Mouse (Mus musculus): ENCODE measurements around the gene Bahcc1. TPM values are rescaled to one million over a fixed set of nuclear protein-coding genes. Genes with fewer than 3 reads are reported as not detected.

The Bahcc1 gene
- polyA plus RNA-seq, 2 experiments: 14.0 to 22.9 TPM

DNA sequence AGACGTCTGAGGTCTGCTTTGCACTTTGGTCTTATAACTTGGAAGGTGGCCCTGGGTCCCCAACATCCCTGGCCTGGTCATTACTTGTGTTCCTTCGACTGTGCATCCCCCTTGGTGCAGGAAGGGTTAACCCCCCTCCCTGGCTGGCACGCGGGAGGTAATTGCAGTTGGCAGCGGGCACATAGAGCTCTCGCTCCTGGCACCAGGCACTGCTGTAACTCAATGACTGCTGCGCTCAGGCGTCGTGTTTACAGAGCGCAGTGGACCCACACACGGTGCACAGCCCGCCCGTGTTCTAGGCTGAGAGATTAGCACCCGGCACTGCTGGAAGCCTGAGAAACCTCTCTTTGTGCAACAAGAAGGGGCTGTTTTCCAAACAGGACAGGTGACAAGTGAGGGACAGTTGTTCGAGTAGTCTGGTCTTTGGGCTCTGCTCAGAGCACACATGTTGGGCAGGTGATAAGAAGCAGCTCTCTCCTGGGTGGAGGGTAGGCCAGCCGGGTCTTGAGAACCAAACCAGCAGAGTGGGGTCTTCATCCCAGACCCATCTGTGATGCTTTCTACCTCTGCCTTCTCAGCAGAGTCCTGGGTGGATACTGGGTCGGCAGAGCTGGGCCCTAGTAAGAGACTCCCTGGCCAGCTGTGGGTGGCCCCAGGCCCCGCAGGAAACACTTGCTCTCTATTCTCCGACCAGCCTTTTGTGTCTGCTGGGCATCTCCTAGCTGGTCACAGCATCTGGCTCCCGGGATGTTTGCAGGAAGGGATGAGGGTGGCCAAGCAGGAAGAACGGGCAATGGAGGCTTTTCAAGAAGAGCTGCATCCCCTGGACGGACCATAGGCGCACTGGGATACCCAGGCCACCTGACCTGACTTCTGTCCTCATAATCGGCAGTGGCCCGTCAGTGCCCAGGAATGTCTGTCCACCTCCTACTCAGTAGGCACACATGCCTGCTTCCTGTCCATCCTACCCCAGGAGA lies 27.3 kb downstream of the Bahcc1 start:
- Histone ChIP-seq H3K4me3 (replicated peaks; ENCODE audit: low read length) (no peak overlapping the region), H3K27ac (replicated peaks; ENCODE audit: low read depth, low read length) (no peak overlapping the region), H3K4me2 (replicated peaks; ENCODE audit: low read depth, low read length, severe bottlenecking) (no peak overlapping the region; the same call in 1 of the 2 replicates), H3K36me3 (ENCODE audit: control insufficient read depth, insufficient read depth, low read length) (no peaks in the 10 kb centered on the region), H3K9me3 (ENCODE audit: control insufficient read depth, low read length) (no peaks in the 10 kb centered on the region), H3K4me1 (ENCODE audit: control insufficient read depth, insufficient read depth, low read length) (peaks cover 92% of the 10 kb centered on the region), H3K27me3 (ENCODE audit: control insufficient read depth, insufficient read depth, low read length) (no peaks in the 10 kb centered on the region), H3K9ac (ENCODE audit: low read depth, low read length, severe bottlenecking) (no peak overlapping the region)
- ATAC-seq (ENCODE audit: low FRiP score, low read depth) (no peak), DNase-seq (ENCODE audit: low spot score) (peak; percentile 64)
- 48% methylated on average over 25 of the region's 25 CpGs for WGBS
- TF ChIP-seq POLR2A (IDR thresholded peaks at IDR 0.05; ENCODE audit: borderline replicate concordance, extremely low read depth, insufficient read depth, insufficient read length): no peak

DNA sequence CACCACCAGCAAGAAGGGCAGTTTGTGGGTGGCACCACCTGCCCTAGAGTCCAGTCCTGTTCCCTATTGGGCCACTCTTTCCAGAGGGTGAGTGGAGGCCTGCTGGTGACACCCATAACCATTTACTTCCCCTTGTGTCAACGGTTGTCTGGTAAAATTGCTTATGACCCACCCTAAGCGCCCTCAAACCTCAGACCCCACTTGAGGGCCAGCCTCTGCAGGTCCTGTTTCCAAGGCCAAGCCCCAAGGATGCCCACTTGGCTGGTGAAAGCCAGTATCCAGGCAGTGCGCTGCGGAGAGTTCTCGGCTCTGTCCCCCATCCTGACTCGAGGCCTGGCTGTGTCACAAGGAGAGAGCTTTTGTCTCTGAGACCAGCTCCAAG lies 28.0 kb downstream of the Bahcc1 start:
- H3K36me3 ChIP-seq (ENCODE audit: control insufficient read depth, insufficient read depth, low read length): no peaks in the 10 kb centered on the region
- H3K9ac ChIP-seq (ENCODE audit: low read depth, low read length, severe bottlenecking): no peak overlapping the region; the same call in 1 of the 2 replicates
- H3K4me2 ChIP-seq (replicated peaks; ENCODE audit: low read depth, low read length, severe bottlenecking): no peak overlapping the region
- no peak overlapping the region for H3K4me3 ChIP-seq (replicated peaks; ENCODE audit: low read length)
- ATAC-seq (ENCODE audit: low FRiP score, low read depth): no peak
- peaks cover 92% of the 10 kb centered on the region for H3K4me1 ChIP-seq (ENCODE audit: control insufficient read depth, insufficient read depth, low read length)
- DNase-seq (ENCODE audit: low spot score): no peak
- H3K9me3 ChIP-seq (ENCODE audit: control insufficient read depth, low read length): no peaks in the 10 kb centered on the region
- no peaks in the 10 kb centered on the region for H3K27me3 ChIP-seq (ENCODE audit: control insufficient read depth, insufficient read depth, low read length)
- 78% methylated on average over 6 of the region's 6 CpGs for WGBS
- TF ChIP-seq POLR2A (IDR thresholded peaks at IDR 0.05; ENCODE audit: borderline replicate concordance, extremely low read depth, insufficient read depth, insufficient read length): no peak
- H3K27ac ChIP-seq (replicated peaks; ENCODE audit: low read depth, low read length): no peak overlapping the region

DNA sequence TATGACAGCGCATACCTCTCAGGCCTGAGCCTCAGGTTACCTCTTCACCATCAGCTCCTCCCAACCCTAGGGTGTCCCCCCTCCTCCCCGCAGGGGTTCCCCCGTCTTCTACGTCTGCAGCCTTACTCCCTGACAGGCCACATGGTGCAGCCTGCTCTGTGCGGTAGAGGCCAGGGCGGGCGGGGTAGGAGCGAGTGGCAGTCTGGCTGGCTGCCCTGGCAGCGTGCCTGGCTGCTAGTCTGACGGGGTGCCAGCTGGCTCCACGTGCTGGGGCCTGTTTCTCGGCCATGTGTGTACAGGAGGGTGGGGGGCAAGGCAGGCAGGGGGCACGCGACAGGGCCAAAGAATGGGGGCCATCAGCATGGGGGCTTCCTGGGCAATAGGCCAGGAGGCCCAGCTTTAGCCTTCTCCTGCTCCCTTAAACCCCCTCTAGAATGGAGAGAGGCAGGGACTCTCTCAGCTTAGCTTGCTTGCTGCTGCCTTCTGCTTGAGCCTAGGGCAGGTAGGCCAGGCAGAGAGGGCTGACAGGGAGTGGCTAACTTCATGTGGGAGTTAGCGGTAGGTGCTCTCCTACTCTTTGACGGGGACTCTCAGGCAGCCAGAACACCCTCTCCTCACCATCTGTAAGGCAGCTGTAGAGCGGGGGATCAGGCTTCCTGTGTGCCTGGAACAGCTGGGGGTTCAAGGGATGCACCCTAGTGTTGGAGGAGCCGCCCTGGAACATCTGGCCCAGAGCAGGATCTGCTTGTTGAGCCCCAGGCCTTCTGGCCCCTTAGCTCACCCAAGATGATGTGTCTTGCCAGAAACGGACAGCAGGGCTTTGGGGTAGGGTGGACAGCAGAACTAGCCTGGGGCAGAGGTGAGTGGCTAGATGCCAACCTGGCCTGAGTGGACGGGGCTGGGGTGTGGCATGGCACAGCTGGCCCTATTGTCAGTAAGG lies 28.9 kb downstream of the Bahcc1 start:
- H3K4me1 ChIP-seq (ENCODE audit: control insufficient read depth, insufficient read depth, low read length): peaks cover 89% of the 10 kb centered on the region
- ATAC-seq (ENCODE audit: low FRiP score, low read depth) (peak; percentile 81), DNase-seq (ENCODE audit: low spot score) (peak; percentile 95)
- 0 out of 2 replicates have a peak overlapping the region, but pooled peaks have one; percentile 8 for H3K4me3 ChIP-seq (replicated peaks; ENCODE audit: low read length)
- no peak overlapping the region for H3K9ac ChIP-seq (ENCODE audit: low read depth, low read length, severe bottlenecking)
- H3K36me3 ChIP-seq (ENCODE audit: control insufficient read depth, insufficient read depth, low read length): no peaks in the 10 kb centered on the region
- H3K4me2 ChIP-seq (replicated peaks; ENCODE audit: low read depth, low read length, severe bottlenecking): peak overlapping the region; percentile 30
- TF ChIP-seq POLR2A (IDR thresholded peaks at IDR 0.05; ENCODE audit: borderline replicate concordance, extremely low read depth, insufficient read depth, insufficient read length): no peak
- no peaks in the 10 kb centered on the region for H3K9me3 ChIP-seq (ENCODE audit: control insufficient read depth, low read length)
- peak overlapping the region; percentile 61; the same call in 1 of the 2 replicates for H3K27ac ChIP-seq (replicated peaks; ENCODE audit: low read depth, low read length)
- H3K27me3 ChIP-seq (ENCODE audit: control insufficient read depth, insufficient read depth, low read length): no peaks in the 10 kb centered on the region
- WGBS: 11% methylated on average over 20 of the region's 20 CpGs

DNA sequence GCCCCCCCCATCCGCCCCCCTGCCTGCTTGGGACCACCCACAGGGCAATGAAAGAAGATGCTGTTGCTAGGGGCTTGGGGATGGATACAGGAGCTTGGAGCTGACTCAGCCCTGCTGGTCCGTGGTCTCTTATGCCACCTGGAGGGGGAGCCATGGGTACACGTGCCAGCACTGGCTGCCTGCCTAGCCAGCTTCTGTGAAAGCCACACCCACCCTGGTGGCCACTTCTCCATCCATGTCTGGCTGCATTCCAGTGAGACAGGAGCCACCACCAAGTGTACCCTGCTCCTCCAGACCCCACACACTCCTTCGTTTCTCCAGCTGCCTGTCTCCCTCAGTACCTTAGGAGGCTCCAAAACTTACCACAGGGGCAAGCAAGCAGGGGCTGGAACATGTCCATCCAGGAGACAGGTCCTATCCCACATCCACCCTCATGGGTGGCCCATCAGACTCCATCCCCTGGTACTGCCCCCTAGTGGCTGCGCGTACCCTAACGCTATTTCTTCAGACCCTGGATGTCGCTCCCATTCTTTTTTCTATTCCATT lies 29.7 kb downstream of the Bahcc1 start:
- Histone ChIP-seq H3K36me3 (ENCODE audit: control insufficient read depth, insufficient read depth, low read length) (no peaks in the 10 kb centered on the region; the same call in 1 of the 2 replicates), H3K4me3 (replicated peaks; ENCODE audit: low read length) (no peak overlapping the region), H3K9me3 (ENCODE audit: control insufficient read depth, low read length) (no peaks in the 10 kb centered on the region), H3K9ac (ENCODE audit: low read depth, low read length, severe bottlenecking) (no peak overlapping the region), H3K4me2 (replicated peaks; ENCODE audit: low read depth, low read length, severe bottlenecking) (peak overlapping the region; percentile 30), H3K27ac (replicated peaks; ENCODE audit: low read depth, low read length) (peak overlapping the region; percentile 61; the same call in 1 of the 2 replicates), H3K4me1 (ENCODE audit: control insufficient read depth, insufficient read depth, low read length) (peaks cover 89% of the 10 kb centered on the region), H3K27me3 (ENCODE audit: control insufficient read depth, insufficient read depth, low read length) (no peaks in the 10 kb centered on the region)
- DNase-seq (ENCODE audit: low spot score) (peak; percentile 78), ATAC-seq (ENCODE audit: low FRiP score, low read depth) (peak; percentile 28; the same call in 1 of the 2 replicates)
- 31% methylated on average over 7 of the region's 8 CpGs for WGBS
- TF ChIP-seq POLR2A (IDR thresholded peaks at IDR 0.05; ENCODE audit: borderline replicate concordance, extremely low read depth, insufficient read depth, insufficient read length): no peak
